Mouse (Mus musculus): ENCODE data around the gene Pkd1.

Gene Pkd1

GRCm38 (mm10) chr17:24549618-24550415 is at the start of gene Pkd1:
Gene Pkd1, plus strand, starts transcription at chr17:24549834.
- DNase-seq (ENCODE audit: low read depth, low spot score) = peak; percentile 100

DNA sequence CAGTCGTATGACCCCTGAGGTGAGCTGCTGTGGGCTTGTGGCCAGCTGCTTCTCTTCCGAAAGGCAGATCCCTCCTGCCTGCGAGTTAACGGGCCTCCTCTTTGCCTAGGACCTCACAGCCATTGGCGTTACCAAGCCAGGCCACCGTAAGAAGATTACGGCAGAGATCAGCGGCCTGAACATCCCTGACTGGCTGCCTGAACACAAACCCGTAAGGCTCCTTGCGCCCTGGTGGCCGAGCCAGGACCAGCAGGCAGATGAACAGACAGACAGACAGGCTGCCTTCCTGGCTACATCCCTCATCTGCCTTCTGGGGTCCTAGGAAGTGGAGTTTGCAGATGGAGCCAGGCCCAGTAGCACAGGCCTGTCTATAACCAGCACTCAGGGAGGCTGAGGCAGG is 47.4 kb upstream of the Pkd1 start:
- no peak for DNase-seq (ENCODE audit: low read depth, low spot score)

DNA sequence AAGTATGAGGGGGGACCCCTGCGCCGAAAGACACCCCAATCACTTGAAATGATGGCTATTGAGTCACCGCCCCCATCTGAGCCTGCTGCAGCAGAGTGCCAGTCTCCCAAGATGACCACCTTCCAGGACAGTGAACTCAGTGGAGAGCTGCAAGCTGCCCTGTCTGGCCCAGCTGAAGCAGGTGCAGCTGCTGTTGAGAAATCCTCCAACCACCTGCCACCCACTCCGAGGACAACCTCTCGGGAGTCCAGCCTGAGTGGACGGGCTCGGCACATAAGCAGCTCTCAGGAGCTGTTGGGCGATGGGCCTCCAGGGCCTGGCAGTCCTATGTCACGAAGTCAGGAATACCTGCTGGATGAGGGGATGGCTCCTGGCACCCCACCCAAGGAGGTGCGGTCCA is 45.5 kb upstream of the Pkd1 start:
- DNase-seq (ENCODE audit: low read depth, low spot score) = no peak

- DNase-seq (ENCODE audit: low read depth, low spot score) = no peak
These were observed 44.2 kb upstream of the Pkd1 start for GRCm38 (mm10) chr17:24505286-24505955.

DNA sequence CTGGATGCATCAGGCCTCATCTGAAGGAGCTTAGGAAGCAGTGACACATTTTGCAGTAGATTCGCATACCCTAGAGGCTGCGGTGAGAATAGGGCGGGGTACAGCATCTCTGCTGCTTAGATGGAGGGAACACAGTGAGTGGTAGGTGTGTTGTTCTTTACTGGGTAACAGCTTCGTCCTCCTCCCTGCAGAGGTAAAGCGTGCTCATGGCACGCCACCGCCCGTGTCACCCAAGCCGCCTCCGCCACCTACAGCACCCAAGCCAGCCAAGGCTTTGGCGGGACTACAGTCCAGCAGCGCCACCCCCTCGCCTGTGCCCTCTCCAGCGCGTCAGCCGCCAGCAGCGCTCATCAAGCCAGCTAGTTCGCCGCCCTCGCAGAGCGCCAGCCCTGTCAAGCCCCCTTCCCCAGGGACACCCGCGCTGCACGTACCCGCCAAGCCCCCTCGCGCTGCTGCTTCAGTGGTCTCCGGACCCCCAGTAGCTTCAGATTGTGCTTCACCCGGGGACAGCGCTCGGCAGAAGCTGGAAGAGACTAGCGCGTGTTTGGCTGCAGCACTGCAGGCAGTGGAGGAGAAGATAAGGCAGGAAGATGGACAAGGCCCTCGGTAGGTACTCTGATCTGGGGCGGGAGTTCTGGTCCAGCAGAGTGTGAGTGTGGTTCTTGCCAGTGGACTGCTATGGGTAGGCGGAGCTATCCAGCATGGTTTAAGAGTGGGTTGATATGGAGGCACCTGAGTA is 43.1 kb upstream of the Pkd1 start:
- no peak for DNase-seq (ENCODE audit: low read depth, low spot score)

DNA sequence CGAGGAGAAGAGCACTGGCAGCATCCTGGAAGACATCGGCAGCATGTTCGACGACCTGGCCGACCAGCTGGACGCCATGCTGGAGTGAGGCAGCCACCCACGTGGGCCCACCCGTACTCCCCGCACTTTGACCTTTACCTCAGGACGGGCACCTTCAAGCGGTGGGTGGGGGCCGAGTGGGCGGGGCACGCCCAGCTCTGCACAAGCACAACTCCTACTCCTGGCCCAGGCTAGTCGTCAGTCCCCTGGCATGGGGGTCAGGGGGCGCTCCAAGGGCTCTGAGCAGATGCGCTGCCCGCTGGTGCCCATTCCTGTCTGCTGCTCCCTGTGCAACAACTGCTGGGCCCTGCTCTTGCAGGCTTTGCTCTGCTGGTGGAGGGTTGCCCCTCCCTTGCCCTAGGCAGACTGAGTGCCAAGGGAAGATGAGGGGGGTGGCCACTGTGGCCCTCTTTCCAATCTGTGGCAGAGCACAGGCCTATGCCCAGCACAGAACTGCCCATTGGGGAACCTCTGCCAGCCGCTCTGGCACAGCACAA is 42.4 kb upstream of the Pkd1 start:
- no peak for DNase-seq (ENCODE audit: low read depth, low spot score)

DNA sequence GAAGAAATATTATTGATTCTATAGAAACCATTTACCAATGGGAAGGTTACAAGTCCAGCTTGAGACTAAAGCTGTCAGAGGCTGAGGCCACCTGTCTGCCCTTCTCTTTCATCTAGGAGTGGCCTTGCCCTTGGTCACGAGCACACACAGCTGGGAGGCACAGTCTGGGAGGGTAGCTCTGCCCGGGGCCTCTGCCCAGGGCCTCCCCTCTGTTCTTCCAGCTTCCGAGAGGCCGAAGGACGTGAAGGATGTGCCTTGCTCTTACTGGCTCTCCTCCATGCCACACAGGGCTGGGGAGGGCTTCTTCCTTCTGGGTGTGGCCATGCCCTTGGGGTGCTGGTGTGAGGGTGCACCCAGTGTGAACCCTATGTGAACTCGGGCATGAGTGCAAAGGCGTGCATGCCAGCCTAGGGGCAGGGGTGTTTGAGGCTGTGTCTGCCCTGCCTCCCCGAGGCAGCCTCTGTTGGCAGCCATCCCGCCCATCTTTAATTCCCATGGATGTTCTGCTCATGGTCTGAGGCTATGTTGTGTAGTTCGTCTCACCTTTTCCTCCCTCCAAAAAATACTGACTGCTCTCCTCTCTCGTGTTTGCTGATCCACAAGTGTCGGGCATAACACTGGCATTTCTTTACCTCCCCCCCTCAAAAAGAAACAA is 41.7 kb upstream of the Pkd1 start:
- no peak for DNase-seq (ENCODE audit: low read depth, low spot score)

DNA sequence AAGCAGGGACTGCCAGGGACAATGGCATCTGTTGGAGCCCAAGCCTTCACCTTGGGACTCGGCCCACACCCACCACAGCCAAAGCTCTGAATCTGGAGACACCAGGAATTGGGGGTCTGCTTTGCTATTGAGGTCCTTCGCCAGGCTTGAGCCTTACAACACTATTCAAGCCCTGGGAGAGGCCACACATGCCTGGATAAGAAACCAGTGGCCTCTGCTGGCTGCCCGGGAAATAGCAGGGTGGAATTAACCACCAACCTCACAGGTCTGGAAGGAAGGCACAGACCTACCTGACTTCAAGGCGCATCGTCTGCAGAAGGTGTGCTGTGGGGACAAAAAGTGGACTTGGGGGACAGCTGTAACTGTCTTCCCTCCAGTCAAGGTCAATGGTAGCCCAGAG is 36.0 kb upstream of the Pkd1 start:
- DNase-seq (ENCODE audit: low read depth, low spot score) = no peak

GRCm38 (mm10) chr17:24514270-24515257 is 35.1 kb upstream of the Pkd1 start:
- DNase-seq (ENCODE audit: low read depth, low spot score) = no peak

- DNase-seq (ENCODE audit: low read depth, low spot score) = no peak
These were observed 29.2 kb upstream of the Pkd1 start for GRCm38 (mm10) chr17:24520450-24520849.

DNA sequence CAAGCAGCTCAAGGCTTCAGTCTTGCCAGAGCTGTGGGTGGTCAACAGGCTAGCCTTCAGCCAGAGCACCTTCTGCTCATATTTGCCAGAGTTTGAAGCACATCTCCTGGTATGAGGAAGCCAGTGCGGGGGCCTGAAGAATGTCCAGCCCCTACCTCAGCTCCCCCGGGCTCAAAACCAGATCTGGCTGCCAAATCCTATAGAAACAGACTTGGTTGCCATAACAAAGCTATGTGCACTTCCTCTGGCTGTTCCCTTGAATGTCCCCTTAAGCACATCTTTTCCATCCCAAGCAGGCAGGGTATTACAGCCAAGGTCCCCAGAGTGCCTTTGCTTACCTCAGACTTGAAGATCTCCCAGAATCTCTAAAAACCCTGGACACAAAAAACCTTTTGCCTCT is 24.9 kb upstream of the Pkd1 start:
- no peak for DNase-seq (ENCODE audit: low read depth, low spot score)

DNA sequence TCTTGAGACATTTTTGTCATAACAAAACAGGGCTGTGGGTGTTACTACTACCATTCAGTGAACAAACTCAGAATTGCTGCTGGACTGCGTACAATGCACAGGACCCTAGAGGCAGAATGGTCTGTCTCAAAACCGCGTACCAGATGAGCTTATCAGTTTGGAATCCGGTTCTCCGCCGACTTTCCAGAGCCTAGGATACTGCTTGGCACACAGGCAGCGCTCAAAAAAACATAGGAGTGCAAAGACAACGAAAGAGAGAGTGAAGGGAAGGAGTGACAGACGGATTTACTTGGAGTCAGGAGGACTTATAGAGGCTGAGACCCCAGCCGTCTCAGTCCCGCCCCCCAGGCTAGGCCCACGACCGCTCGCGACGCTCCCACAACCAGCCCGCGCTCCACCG is 22.3 kb upstream of the Pkd1 start:
- no peak for DNase-seq (ENCODE audit: low read depth, low spot score)

- peak; percentile 98 for DNase-seq (ENCODE audit: low read depth, low spot score)
These were observed 21.7 kb upstream of the Pkd1 start, which contains the start of gene Traf7 for GRCm38 (mm10) chr17:24527723-24528559. Gene Traf7, minus strand, starts transcription at chr17:24527938.

DNA sequence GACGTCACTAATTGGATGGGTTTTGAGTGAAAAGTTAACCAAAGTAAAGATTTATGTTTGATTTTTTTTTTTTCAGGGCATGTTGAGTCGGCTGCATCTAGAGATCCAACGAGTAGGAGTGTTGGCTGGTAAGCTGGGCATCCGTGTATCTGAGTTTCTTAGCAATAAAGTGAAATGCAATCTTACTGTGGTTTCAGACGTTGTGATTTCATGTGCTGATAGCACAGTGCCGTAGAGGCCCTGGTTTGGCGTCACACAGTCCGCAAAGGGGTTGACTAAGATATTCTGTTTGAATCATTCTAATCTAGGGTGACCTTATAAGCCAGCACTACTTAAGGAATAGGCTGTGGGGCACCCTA is 21.1 kb upstream of the Pkd1 start:
- DNase-seq (ENCODE audit: low read depth, low spot score) = no peak

- DNase-seq (ENCODE audit: low read depth, low spot score) = peak; percentile 73
These were observed 20.6 kb upstream of the Pkd1 start for GRCm38 (mm10) chr17:24529007-24529451.

DNA sequence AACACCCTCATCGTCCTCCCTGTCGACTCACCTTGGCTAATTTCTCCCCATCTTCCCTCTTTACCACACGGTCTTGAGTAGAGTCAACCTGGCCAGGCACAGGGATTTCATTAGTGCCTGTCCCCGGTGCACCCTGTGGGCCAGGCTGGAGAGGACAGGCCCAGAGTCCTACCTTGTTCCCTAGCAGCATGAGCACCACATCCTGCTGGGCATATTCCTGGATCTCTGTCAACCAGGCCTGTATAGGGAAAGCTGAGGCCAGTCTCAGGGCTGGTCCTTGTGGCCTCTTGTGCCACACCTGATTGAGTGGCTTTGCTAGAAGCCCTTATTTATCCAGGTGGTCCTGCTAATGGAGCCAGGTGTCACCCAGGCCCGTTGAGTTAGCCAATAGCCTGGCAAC is 19.8 kb upstream of the Pkd1 start:
- DNase-seq (ENCODE audit: low read depth, low spot score) = no peak

- DNase-seq (ENCODE audit: low read depth, low spot score) = no peak
These were observed 19.1 kb upstream of the Pkd1 start for GRCm38 (mm10) chr17:24530361-24531050.

DNA sequence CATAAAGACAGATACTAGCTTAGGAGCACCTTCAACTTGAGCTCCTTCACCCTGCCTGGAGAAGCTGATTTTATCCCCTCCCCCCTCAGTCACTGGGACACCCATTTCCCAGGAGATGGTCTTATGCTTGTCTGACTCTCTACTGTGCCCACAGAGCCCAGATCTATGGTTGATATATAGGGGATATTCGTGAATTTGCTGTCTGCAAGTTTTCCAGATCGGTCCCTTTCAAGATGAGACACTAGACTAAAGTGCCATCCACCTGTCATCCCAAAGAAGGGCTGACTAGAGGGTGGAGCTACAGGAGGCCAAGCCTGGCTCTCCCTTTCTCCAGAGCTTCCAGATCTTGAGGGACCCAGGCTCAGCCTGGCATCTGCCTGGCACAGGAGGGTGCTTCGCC is 18.6 kb upstream of the Pkd1 start:
- no peak for DNase-seq (ENCODE audit: low read depth, low spot score)

GRCm38 (mm10) chr17:24532045-24532444 is 17.6 kb upstream of the Pkd1 start:
- no peak for DNase-seq (ENCODE audit: low read depth, low spot score)
